Mouse (Mus musculus) spleen, postnatal 4 days (tissue): ENCODE data around the gene Phkb.

Source experiments
- DNase-seq, 2 experiments: peaks; one replicate each; pipeline ENCODE4 v3.0.0; 2022; ENCODE audit warnings: low spot score in 2 of 2

Gene Phkb

DNA sequence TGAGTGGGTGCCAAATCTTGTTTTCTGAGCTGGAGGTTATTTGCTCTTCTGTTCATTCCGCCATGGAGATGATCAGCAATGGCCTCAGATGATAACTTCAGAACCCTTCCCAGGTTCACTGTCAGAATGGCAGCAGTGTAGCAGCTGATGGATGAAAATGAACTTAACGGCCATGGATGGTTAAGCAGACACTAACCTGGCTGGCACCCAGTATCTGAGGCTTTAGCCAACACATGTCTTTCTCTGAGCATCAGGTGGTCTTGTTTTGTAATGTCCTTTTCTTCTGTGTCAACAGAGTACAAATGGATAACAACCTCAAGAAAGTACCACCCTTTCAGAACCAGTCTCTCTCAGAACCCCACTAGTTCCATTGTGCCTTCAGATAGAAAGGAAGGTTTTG is 246.0 kb downstream of the Phkb start:
- no peak for DNase-seq

DNA sequence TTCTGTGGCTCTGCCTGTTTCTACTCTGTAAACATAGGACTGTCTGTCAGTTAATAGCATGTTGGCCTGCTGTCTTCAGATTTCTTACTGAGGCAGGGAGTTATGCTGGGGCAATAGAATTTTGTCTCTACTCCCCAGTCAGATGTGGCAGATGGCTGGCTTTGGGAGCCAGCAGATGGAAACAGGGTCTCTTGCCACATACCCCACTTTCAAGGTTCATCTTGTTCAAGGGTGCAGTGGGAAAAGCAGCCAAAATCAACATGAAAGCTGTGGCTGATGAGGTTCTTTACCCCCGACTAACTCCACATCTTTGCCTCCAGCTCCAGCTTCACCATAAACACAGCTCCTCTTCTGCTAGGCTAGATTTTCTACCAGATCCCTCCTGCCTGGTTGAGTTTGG is 246.7 kb downstream of the Phkb start:
- no peak for DNase-seq

DNA sequence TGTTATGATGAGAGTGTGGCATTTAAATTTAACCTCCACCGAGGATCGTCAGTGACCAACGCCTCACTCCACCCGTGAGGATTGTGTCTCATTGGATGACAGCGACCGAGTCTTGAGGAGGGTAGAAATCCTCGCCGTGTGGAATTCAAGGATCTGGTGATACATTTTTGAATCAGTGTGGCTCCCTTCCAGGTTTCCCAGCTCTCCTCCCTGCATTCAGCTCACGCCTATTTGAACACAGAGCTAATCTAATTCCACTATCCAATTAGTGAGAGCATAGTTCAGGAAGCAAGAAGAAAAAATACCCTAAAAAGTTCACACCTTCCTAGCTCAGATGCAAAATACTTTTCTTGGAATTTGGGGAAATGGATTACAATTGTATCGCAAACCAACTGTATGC is 249.9 kb downstream of the Phkb start:
- DNase-seq = no peak
